Mouse (Mus musculus): ENCODE results near the gene Ampd3.

DNA sequence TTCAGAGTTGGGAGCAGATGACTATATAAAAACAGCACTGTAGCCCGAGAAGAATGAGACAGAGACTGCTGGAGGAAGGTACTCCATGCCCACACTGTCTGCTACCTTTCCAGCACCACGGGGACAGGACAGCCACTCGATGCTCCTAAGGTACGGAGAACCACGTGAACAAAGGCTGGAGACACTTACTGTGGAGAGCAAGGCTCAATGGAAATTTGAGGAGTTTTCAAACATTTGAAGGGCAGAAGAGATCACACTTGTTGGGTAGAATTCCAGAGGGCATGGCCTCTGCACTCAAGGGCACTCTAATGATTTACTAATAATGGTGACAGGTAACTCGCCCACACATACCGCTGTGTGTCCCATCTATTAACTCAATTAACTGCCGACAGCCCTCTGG lies 55.1 kb downstream of the Ampd3 start:
- TF ChIP-seq CTCF (IDR thresholded peaks at IDR 0.05; ENCODE audit: insufficient read depth, low read depth, low read length) (no peak), POLR2A (IDR thresholded peaks at IDR 0.05; ENCODE audit: insufficient read depth, low read depth, low read length) (no peak)
